Mouse (Mus musculus) kidney, adult 18-20 months (tissue): ENCODE results near the gene Tas2r115.
"Not testable (repeated sequence)": the region's sequence is repeated elsewhere in the genome, so short reads cannot be mapped to it uniquely, and the experiment has no call there.

Experiments
- DNase-seq: peaks from one replicate; pipeline ENCODE4 v3.0.0; 2021

Gene Tas2r115

DNA sequence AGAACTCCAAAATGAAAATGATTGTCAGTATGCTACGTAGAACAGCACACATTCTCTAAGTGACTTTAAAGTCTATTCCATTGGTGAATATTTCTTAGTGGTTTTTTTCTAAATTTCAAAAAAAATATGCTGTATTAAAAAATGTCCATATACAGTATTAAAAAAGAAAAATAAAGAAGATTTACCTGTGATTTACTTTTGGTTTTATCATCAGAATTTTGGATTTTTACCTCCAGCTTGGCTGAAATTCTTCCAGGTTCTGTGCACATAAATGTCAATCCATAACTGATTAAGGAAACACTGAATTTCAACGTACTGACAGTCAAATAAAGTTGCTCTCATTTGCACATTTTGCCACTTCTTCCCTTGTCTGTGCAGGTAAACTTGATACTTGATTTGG, at the start of gene Tas2r115:
Gene Tas2r115, minus strand, starts transcription at position 101 of the 400 bp plus-strand sequence.
- DNase-seq, result no peak

DNA sequence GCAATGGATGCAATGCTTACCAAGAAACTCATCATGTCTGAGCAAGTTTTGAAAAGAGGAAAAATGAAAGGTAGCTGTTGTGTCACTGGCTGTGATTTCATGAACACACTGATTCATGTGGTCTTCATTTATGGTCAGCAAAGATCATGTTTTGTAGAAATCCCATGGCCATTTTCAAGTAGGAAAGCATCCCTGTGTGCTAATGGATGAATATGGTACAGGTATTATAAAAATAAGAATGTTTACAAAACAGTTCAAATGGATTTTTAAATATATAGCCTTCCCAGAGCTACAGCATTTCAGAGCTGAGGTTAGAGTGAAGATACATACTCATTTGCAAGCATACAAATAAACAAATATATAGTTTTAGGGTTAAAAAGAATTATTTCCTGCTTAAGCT, 40.2 kb upstream of the Tas2r115 start, which contains the start of gene Tas2r136:
Gene Tas2r136, minus strand, starts transcription at position 101 of the 400 bp plus-strand sequence.
- no peak for DNase-seq

DNA sequence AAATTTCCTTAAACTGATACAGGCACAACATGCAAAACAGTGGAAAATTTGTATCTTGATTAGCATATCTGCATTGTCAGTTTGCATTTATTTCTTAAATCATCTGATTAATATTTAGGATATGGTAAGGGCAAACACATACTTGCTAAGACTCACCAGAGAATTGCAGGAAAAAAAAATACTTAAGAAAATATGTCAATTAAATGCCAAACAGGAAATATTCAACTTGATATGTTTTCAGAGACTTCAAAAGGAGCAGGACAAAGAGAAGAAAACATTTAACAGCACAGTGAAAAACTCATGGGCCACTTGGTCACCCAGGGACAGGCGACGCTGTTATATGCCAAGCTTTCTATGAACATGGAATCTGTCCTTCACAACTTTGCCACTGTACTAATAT, 24.0 kb upstream of the Tas2r115 start, which contains the start of gene Tas2r102:
Gene Tas2r102, plus strand, starts transcription at position 301 of the 400 bp plus-strand sequence.
- DNase-seq, result no peak

DNA sequence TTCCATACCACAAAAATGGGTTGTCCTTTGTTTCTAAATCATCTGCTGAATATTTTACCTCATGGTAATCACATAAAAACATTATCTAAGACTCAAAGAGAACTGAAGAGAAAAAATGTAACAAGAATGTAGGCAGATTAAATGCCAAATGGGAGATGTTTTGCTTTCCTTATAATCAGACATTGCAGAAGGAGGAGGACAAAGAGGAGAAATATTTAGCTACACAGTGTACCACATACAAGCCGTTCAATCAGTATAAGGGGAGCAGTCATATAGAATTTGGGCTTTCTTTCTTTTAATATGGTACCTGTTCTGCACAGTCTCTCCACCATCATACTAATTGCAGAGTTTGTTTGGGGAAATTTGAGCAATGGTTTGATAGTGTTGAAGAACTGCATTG, 16.6 kb upstream of the Tas2r115 start, which contains the start of gene Tas2r124:
Gene Tas2r124, plus strand, starts transcription at position 301 of the 400 bp plus-strand sequence.
- DNase-seq, result no peak

DNA sequence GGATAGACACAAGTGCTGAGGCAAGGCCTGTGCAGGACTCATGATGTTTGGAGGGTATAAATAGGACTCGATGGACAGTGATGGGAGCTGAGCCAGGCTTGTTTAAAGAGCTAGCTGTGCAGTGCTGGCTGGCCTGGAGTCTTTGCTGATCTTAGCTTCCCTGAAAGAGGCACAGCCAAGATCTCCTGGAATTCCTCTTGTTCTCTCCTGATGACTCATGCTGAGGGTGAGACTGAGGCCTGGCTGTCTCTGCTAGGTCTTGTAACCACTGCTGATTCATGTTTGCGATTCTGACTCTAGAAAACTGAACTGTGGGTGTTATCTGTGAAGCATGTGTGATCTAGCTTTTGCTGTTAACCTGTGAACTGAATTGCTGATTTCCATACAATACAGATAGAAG, 12.4 kb upstream of the Tas2r115 start:
- DNase-seq, result no peak

DNA sequence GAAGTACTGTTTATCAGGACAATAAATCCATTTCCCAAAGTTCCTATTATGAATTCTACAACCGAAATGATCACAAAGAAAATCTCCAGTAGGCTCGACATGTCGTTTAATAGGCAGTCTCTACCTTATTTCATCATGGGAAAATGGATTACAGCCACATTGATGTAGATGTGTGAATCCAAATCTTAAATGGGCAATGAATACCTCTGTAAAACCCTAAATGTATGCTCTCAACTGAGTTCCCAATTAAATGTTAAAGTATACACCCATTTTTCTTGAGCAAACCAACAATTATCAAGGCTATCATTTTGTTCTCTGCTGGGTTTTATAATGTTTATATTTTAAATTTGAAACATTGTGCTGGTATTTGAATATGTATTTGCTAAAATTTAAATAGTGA, 26.0 kb downstream of the Tas2r115 start, which contains the start of gene Tas2r122:
Gene Tas2r122, minus strand, starts transcription at position 101 of the 400 bp plus-strand sequence.
- no peak for DNase-seq

DNA sequence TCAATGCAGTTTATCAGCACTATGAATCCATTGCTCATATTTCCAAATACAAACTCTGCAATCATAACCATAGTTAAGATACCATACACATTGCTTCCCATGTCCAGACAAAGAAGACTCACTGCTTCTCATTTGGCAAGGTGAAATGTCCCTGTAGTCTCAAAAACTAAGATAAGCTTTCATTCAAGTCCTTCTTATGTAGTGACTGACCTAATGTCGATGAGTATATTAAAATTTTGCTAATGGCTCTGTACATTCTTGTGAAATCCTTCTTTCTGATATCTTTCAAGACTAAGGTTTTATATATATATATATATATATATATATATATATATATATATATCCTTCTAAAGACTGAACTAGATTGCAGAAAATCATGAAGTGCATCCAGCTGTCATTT, 36.9 kb downstream of the Tas2r115 start, which contains the start of gene Tas2r121:
Gene Tas2r121, minus strand, starts transcription at position 101 of the 400 bp plus-strand sequence.
- no peak for DNase-seq

DNA sequence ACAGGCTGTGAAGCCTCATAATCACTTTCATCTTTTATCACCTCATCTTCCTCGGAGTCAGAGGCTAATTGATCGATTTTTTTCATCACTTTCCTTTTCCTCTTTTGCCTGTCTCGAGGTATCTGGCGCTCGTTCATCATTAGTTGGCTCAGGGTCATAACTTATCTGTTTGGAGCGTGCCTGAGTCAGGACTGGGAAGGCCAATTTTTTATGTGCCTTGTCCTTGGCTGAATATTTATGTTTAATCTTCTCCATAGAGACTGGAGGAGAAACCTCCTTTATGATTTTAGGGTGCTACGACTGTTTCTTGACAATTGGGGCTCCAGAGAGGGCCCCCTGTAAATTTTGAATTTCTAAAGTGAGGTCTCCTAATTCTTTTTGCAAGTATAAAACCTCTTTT, 46.2 kb downstream of the Tas2r115 start:
- not testable (repeated sequence) for DNase-seq
